Mouse (Mus musculus) skeletal muscle tissue, adult 2 months (tissue): ENCODE measurements around the gene Ppox.
"Not testable (repeated sequence)": the region's sequence is repeated elsewhere in the genome, so short reads cannot be mapped to it uniquely, and the experiment has no call there.

ENCODE experiments used
- DNase-seq: peaks from one replicate; pipeline ENCODE4 v3.0.0-alpha.2; 2012; ENCODE audit warnings: low read depth, low spot score

The Ppox gene

GRCm38 (mm10) chr1:171245353-171245752 is 35.6 kb downstream of the Ppox start:
- DNase-seq: no peak

- DNase-seq: not testable (repeated sequence)
These were observed 39.0 kb downstream of the Ppox start for GRCm38 (mm10) chr1:171241952-171242351.

DNA sequence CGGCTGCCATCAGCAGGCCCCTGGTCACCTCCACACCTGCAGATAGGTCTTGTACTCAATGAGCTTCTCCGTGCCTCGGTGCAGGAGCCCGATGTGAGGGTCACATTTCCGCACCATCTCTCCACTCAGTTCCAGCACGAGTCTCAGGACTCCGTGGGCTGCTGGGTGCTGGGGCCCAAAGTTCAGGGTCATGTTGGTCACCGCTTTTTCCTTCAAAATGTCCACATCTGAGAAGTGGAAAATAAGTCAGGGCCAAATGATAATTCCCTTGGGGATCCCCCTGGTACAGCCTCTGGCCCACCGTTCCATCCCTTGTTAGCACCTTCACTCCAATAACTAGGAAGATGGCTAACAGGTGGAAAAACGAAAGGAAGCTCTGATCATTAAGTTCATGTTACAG is 40.1 kb downstream of the Ppox start:
- no peak for DNase-seq

DNA sequence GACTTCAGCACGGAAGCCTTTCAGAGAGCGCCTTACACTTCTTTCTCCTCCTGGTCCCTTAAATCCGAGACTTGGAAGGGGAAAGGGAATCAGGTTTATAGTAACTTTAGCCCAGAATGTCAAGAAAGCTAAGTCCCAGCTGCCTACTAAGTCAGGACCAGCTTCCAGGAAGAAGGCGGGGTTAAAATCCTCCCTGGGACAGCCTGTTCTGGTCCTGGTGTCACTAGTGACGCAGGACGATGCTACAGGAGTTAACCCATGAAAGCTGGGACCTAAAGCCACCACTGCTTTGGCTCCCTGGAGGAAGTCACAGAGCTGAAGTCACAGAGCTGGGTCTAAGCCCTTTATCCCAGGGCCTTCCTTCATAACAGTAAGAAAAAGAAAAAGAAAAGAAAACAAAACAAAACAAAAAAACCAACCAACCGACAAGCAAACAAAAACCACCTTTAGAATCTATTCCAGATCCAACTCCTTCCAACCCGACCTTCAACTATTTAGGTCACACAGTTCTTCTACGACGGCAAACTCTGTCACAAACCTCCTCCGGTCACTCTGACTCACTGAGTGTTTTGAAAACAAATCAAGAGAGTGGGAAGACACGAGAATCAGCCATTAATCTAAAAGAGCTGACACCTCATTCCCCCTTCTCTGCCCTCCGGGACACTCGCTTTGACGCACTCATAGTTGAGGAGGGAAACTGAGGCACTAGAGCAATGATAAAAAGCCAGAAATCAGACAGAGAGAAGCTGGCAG is 40.8 kb downstream of the Ppox start:
- DNase-seq: peak; percentile 86

- no peak for DNase-seq
These were observed 42.5 kb downstream of the Ppox start for GRCm38 (mm10) chr1:171238463-171238862.

GRCm38 (mm10) chr1:171237438-171237837 is 43.5 kb downstream of the Ppox start:
- no peak for DNase-seq

DNA sequence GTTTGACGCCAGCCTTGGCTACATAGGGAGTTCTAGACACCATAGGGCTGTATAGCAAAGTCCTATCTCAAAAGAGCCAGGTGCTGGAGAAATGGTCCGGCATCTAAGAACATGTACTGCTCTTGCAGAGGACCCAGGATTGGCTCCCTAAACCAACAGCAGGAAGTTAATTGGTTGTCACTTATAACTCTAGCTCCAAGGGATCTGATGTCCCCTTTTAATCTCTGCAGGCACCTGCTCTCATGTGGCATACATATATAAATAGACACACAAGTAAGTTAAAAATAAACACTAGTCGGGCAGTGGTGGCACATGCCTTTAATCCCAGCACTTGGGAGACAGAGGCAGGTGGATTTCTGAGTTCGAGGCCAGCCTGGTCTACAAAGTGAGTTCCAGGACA is 45.2 kb downstream of the Ppox start:
- peak; percentile 73 for DNase-seq

- DNase-seq: no peak
These were observed 46.4 kb downstream of the Ppox start for GRCm38 (mm10) chr1:171234538-171234937.

- no peak for DNase-seq
These were observed 46.9 kb downstream of the Ppox start, which contains the start of gene Fcer1g for GRCm38 (mm10) chr1:171234126-171234525. Gene Fcer1g, minus strand, starts transcription at chr1:171234365.

GRCm38 (mm10) chr1:171232800-171233730 is 47.9 kb downstream of the Ppox start:
- DNase-seq: no peak

DNA sequence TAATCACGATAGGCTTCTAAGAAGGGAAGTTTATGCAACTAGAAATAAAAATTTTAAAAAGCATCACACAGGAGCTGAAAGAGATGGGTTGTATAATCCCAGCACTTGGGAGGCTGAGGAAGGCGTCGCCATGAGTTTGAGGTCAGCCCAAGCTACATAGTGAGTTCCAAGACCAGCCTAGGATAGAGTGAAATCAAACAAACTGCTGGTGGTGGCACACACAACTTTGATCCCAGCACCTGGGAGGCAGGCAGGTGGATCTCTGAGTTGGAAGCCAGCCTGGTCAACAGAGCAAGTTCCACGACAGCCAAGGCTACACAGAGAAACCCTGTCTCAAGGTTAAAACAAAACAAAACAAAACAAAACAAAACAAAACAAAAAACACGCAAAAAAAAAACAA is 48.6 kb downstream of the Ppox start:
- no peak for DNase-seq

DNA sequence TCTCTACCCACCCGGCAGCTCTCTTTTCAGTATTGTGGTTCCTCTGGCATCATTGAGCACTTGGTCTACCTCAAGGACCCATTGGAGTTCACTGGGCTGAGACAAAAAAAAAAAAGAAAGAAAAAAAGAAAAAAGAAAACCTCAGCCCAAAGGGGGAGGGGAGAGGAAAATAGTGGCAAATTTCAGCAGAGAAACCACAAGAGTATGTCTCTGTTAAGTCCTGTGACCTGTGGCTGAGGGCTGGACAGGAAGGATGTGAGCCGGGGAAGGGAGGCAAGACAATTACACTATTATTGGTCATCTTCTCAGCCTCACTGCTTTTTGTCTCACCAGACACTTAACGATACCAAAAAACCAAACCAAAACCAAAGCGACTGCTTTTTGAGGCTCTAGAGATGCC is 49.1 kb downstream of the Ppox start:
- DNase-seq: no peak

DNA sequence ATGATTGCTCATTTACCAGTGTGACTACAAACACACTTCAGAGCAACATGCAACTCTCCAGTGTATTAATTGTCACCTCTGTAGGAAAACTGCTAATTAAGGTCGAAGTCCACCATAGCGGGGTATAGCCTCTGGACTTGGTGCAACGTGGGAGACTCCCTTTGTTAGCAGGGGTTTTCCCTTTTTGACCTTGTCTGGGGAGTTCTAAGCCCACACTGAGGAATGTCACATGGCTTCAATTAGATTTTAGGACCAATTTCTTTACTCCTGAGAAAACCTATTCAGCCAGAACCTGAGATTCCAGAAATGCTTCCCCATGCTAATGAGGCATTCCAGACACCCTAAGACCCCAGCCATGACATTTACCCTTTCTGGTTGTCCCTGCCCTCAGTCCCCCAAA is 50.8 kb downstream of the Ppox start:
- DNase-seq: no peak

- no peak for DNase-seq
These were observed 51.2 kb downstream of the Ppox start for GRCm38 (mm10) chr1:171229750-171230149.

GRCm38 (mm10) chr1:171227879-171228278 is 53.1 kb downstream of the Ppox start:
- no peak for DNase-seq

- no peak for DNase-seq
These were observed 54.2 kb downstream of the Ppox start for GRCm38 (mm10) chr1:171226780-171227179.
